Mouse (Mus musculus): ENCODE data around the gene Tst.
A peak's percentile ranks its signal among the peaks of the same experiment; 100 is the strongest.

The Tst gene

DNA sequence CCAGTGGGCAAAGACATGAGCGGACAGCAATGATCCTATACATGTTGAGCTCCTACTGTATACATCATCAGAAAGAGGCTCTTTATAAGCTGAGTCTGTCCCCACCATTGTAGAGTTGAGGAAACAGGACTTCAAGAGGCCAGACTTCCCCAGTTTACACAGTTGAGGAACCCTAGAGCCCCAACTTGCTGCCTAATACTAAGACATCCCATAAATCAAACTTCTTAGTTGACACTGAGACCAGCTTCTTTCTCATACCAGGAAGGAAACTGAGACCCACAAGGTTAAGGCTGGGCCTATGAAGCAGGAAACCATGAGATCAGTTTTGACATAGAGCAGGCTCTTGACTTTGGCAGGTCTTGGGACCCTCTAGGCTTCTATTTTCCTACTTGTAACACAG lies 20.1 kb downstream of the Tst start:
- DNase-seq (ENCODE audit: low spot score), result no peak

DNA sequence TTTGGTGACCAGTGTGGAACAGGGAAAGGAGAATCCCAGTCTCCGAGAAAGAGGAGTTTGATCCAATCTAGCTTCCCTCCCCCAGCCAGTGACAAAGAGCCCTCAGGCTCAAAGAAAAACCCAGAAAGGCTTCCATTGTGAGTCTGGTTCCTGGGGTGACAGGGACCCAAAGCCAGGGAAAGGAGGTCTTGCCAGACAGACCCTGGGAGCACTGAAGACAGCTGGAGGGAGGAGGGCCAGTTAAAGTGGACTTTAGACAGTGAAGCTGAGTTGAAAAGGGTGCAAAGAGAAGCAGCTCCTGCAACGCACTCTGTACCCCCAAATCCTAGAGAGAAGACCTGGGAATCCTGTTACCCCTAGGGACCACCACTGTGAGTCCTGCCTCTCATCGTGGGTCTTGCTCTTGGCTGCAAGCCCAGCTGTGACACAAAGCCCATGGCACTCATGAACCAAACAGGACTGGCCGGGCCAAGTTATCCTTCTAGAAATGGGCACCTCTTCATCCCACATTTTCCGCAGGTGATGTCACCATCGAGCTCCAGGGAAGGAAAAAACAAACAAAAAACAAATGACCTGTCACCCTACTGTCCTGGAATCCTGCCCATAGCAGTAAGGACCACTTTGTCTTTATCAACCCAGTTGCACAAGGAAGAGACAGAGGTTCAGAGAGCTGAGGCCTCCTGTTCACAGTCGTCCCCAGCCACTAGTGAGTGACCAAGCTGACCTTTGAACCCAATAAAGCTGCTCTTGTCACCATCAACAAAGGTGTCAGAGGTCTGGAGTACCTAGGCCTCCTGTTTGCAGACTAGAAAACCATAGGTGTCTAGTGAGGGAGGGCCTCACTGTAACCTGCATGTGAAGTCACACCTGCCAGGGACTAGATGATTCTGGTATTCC lies 21.2 kb downstream of the Tst start:
- no peak for DNase-seq (ENCODE audit: low spot score)

DNA sequence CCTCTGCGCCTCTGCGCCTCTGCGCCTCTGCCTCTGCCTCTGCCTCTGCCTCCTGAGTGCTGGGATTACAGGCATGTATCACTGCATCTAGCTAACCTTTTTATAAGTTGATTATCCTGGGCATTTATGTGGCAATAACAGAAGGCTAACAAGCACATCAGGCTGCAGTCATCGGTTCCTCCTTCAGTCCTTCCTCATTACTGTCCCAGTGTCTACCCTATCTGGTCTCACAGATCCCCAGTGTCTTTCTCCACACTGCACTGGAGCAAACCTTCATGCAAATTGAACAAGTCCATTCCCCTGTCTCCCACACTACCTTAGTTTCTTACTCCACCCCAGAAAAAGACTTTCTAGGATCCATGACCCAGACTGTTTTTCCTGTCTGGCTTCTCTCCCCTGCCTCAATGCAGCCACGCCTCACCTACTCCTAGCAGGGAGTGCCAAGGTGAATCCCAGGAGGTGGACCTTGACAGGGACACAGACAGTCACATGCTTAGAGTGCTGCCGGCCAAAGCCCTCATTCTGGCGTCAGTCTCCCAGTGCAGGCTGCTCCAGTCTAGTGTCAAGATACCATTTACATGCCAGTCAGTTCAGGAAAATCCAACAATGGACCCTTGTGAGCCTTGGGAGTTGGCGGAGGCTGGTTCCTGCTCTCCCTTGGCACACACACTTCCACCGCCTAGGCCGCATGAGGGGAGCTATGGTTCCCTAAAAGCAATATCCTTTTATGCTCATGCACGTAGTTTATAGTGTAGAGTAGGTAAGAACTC lies 22.1 kb downstream of the Tst start:
- DNase-seq (ENCODE audit: low spot score), result no peak

DNA sequence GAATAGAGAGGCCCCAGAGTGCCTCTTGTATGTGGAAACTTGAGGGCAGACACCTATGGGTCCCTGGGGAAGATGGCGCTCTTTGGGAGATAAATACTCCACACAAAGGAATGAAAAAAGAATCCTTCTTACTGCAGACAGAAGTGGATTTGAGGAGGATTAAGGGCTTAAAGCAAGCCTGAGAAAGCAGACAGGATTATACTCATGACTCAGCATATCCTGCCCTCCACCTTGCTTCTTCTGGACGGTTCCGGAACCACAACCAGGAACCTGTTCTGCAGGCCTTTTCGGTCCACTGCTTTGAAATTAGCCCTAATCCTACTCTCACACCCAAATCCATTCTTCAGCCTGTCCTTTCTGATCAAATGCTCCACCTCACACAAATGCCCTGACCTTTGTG lies 23.6 kb downstream of the Tst start:
- no peak for DNase-seq (ENCODE audit: low spot score)

DNA sequence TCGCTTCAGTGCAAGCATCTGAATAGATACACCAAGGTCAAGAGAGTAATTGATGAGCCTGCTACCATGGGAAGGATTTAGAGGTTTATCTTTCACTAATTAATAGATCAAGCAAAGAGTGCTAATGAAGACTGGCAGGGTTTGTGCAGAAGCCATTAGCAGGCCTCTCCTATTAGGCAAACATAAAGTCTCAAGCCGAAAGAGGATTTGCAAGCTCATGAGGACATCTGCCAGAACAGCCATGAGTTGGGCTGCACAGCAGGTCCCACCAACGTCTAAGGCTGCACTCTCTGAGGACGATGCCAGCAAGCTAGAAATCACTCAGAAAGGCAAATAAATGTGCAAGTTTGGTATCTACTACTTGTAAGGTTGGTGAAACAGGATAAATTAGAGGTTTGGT lies 25.0 kb downstream of the Tst start:
- no peak for DNase-seq (ENCODE audit: low spot score)

DNA sequence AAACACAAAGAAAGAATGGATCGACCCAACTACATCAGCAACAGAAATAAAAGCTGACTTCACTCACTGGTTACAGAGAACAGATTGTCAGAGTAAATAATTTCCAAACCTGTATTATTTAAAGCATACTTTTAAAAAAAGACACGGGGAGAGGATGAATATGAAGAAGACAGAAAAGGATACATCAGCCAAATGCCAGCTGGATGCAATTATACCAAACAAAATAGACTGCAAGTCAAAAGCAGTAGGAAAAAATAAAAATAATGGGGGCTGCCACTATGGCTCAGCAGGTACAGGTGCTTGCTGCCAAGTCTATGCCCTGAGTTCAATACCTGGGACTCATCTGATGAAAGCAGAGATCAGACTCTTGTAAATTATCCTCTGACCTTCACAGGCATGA lies 25.5 kb downstream of the Tst start:
- DNase-seq (ENCODE audit: low spot score), result no peak

DNA sequence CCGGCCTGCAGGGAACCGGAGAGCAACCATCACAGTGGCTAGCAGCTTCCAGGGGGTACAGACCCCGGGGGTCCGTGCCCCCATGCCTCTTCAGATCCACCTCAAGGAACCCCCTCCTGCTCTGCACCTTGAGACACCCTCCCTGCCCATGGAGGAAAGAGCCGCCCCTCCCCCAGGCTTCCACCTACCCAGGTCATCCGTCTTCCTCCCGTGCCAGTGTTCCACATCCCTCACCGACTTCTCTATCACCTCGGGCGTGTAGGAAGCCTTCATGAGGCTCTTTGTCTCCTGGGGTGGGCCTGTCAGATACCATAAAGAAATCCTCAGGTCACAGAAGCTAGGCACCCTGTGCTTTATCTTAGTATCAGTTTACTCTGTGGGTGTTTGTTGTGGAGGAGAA lies 27.2 kb downstream of the Tst start:
- DNase-seq (ENCODE audit: low spot score), result no peak

DNA sequence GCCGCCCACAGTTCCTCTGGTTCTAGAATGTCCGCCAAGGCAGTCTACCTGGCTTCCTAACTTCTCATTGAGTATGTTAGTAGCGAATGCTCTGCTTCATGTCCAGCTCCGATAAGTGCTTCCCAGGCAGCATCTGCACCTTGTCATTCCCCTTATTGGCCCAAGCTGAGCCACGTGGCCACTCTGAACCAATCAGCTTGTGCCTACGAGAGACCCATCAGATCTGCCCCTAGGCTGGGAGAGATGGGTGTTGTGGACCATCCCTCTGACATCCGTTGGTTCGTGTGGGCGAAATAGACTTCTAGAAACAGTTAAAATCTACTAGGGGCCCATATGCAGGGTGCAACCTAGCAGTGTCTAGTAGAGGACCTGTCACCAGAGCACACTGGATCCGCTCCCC lies 27.8 kb downstream of the Tst start:
- DNase-seq (ENCODE audit: low spot score), result no peak

DNA sequence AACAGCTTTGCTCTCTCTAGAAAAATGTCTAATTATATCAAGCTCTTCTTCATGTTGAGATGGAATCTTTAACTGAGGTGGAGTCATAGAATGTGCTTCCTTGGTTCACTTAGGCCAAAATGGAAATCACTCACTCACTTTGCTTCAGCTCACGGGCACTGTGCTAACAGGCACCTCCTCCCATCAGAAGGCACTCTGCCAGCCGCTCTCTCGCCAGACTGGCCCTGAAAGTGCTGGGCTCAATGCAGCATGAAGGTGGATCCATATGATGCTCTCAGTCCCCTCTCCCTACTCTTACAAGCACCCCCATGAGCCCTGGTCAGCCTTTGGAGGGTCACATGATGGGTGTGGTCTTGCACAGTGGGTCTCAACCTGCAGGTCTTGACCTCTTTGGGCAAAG lies 31.5 kb downstream of the Tst start:
- DNase-seq (ENCODE audit: low spot score), result no peak

DNA sequence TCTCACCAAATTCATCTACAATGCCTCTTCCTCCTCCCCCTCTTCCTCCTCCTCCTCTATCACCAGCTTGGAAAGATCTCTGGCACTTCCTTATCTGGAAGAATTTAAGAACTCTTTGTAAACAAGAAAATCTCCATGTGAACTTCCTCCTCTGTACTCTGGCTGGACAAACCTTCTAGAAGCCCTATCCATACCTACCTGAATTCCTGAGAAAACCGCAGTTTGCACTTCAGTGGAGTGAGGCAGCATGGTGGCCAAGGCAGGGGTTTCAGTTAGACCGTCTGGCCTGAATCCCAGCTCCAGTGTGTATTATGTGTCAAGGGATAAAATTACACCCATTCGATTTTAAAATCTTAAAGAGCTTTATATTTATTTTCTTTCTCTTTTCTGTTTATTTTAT lies 32.9 kb downstream of the Tst start:
- no peak for DNase-seq (ENCODE audit: low spot score)

DNA sequence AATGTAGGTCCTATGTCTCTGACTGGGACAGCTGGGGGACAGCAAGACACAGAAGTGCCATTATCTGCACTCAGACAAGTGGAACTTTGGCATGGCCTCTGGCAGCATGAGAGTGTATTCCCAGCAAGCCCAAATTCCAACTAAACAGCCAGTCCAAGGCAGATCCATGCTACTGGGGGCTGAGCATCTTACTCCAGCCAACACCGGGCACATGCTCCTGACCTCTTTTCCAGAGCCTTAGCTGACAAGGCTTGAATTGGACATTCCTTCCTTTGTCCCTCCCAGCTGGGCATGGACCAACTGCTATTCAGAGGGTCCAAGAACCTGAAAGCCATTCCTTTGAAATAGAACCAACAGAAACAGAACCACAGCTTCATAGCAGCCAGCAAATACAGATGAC lies 36.1 kb downstream of the Tst start:
- DNase-seq (ENCODE audit: low spot score), result no peak

DNA sequence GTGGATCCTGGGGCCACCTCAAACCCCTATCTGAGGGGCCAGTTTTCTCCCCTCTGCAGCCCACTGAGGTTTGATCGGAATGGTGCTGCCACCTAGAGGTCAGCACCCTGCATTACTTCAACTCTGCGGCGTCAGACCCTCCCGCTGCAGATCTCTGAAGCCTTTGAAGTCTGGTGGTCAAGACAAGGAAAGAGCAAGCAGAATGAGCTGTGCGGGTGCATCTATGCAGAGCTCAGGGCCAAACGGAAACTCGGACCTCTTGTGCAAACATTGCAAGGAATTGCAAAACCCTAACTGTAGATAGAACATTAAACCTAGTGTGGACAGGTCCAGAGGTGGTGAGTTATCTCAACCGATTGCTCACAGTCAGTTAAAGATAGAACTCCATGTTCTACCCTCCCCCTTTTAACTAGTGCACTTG lies 36.8 kb downstream of the Tst start:
- DNase-seq (ENCODE audit: low spot score), result peak; percentile 74

DNA sequence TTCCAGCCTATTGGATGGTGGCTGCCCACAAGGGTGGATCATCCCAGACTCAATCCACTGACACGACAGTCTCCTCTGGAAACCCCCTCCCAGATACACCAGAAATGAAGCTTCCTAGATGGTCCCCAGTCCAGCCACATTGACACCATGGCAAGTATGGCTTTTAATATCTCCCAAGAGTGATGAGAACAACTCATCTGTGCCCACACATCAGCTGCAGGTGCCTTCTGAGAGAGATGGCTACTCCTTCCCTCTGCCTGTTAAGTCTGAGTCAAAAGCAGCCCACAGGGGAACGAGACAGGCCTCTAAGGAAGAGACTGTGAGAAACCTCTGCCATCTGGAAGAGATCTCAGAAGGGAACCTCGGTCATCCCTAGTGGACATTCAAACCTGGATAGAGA lies 37.9 kb downstream of the Tst start:
- no peak for DNase-seq (ENCODE audit: low spot score)

DNA sequence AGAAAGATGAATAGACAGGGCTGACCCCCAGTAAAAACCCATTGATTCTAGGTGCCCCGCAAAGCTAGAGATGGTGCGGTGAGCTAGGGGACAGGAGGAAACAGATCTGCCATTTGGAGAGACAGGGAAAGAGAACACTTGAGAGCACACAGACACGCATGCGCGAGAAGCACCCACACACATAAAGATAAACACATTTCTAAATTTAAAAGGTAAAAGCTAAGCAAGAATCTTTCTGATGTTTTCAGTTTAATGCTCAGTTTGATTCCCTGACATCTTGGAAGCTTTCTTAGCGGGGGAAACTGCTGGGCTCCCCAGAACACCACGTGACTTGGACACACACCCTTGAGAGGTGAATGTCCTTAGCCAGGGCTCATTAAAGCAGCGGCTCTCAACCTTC lies 38.8 kb downstream of the Tst start:
- DNase-seq (ENCODE audit: low spot score), result no peak

DNA sequence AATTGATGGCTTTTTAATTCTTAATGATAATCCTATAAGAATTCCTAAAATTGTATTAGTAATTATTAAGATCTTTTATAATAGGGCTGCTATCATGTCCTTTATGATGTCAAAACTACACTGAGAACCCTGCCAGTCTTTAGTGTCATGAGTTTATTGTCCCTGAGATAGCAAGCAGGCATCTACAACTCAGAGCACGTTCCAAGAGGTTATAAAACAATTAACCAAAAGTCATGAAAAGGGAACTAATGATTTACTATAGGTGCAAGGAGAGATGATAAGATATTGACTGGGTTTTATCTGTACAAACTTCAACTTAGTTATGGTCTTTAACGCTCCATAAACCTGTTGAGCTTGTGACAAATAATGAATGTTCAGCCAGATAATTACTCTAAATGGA lies 39.8 kb downstream of the Tst start:
- DNase-seq (ENCODE audit: low spot score), result no peak

DNA sequence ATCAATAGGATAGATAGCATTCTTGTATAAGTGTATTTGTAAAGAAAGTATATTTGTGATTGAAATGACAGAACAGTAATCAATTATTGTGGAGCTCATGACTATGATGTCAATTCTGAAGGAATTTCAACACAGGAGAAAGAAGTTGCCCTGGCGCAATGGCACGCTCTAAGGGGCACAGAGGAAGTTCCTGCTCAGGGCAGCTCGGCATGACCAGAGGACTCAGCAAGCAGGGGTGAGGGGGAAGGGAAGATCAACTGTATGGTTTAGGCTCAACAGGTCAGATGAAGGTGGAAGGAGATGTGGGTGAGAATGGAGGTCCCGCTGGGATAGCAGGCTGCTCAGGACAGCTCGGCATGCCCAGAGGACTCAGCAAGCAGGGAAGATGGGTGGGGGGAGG lies 50.2 kb downstream of the Tst start:
- DNase-seq (ENCODE audit: low spot score), result no peak

DNA sequence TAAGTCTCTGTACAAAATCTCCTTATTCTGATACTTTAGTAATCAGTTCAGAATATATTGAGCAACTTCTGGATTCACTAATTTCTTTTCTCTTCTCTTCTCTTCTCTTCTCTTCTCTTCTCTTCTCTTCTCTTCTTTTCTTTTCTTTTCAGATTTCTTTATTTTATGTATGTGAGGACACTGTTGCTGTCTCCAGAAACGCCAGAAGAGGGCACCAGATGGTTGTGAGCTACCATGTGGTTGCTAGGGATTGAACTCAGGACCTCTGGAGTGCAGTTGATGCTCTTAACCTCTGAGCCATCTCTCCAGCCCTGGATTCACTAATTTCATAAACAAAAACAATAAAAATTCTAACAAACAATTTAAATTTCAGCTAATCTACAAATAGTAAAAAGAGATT lies 50.7 kb downstream of the Tst start:
- DNase-seq (ENCODE audit: low spot score), result peak; percentile 68

DNA sequence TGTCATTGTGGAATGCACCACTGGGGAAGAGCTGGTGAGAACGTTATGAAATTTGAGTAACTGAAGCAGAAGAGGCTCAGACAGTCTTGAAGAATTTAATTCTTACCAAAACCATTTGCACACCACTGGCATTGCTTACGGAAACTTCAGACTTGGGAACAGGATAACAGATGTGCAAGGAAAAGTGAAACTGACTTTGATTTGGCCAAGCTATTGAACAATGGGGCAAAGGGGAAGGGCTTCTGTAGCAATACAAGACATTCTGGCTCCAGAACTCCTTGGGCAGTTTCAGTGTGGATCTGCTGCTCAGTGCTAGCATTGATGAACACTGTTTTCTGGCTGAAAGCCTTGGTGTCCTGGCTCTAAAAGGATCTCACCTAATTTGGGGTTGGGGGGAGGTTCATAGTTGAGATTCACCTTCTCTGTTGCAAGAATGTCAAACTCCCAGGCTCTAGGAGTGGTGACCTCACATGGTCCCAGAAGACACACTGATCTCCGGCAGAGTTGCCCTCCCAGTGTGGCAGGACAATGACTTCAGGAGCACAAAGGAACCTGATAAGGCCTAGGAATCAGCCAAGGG lies 54.0 kb downstream of the Tst start:
- DNase-seq (ENCODE audit: low spot score), result no peak
